Mouse (Mus musculus) neural tube, embryonic 15.5 days (tissue): Measurements from ENCODE around the gene Fsd1l. TPM values are rescaled to one million over a fixed set of nuclear protein-coding genes. Genes with fewer than 3 reads are reported as not detected.

ENCODE experiments used
- ATAC-seq: fragments of 200-750 bp; cut with Nextera tagmentation; 2 replicates; pipeline ENCODE4 v1.8.0; 2017; ENCODE audit warnings: mild to moderate bottlenecking, moderate TSS enrichment, moderate library complexity; ENCODE audit not compliant: low FRiP score
- H3K27ac ChIP-seq: fragments of 300-500 bp; sonication (generic); replicated peaks from 2 replicates; pipeline ENCODE4 v1.5.1; 2015; ENCODE audit warnings: mild to moderate bottlenecking, inconsistent platforms
- H3K27me3 ChIP-seq: fragments of 300-500 bp; sonication (generic); replicated peaks from 2 replicates; pipeline ENCODE4 v1.6.1; 2015; ENCODE audit warnings: inconsistent platforms
- H3K36me3 ChIP-seq: fragments of 300-500 bp; sonication (generic); 2 replicates; pipeline ENCODE4 v1.6.1; 2015; ENCODE audit warnings: inconsistent platforms
- H3K4me1 ChIP-seq: fragments of 300-500 bp; sonication (generic); 2 replicates; pipeline ENCODE4 v1.6.1; 2015; ENCODE audit warnings: inconsistent platforms
- H3K4me2 ChIP-seq: fragments of 300-500 bp; sonication (generic); 2 replicates; pipeline ENCODE4 v1.6.1; 2015; ENCODE audit warnings: inconsistent platforms, mild to moderate bottlenecking, moderate library complexity
- H3K4me3 ChIP-seq: fragments of 300-500 bp; sonication (generic); replicated peaks from 2 replicates; pipeline ENCODE4 v1.5.1; 2015; ENCODE audit warnings: mild to moderate bottlenecking, inconsistent platforms
- H3K9ac ChIP-seq: fragments of 300-500 bp; sonication (generic); replicated peaks from 2 replicates; pipeline ENCODE4 v1.6.1; 2015; ENCODE audit warnings: mild to moderate bottlenecking, inconsistent platforms
- H3K9me3 ChIP-seq: fragments of 300-500 bp; sonication (generic); replicated peaks from 2 replicates; pipeline ENCODE4 v1.6.1; 2016; ENCODE audit warnings: inconsistent platforms
- WGBS: fragments of 180-500 bp; shearing (Covaris S2); methylation state at CpG from one replicate; pipeline ENCODE4 v1.1.7; 2015; ENCODE audit warnings: mixed read lengths; 5-methylcytosine and 5-hydroxymethylcytosine counted together
- polyA plus RNA-seq: library from polyadenylated mRNA; unstranded; fragments of >200 nt; fragmentation: Nextera tagmentation; extraction: Ambion mirVana; gene quantifications from 2 replicates; pipeline ENCODE4 v1.2.1, GENCODE M21; 2015

Gene Fsd1l
- polyA plus RNA-seq, 1 experiment from 2014 or later, result 34.0 TPM

DNA sequence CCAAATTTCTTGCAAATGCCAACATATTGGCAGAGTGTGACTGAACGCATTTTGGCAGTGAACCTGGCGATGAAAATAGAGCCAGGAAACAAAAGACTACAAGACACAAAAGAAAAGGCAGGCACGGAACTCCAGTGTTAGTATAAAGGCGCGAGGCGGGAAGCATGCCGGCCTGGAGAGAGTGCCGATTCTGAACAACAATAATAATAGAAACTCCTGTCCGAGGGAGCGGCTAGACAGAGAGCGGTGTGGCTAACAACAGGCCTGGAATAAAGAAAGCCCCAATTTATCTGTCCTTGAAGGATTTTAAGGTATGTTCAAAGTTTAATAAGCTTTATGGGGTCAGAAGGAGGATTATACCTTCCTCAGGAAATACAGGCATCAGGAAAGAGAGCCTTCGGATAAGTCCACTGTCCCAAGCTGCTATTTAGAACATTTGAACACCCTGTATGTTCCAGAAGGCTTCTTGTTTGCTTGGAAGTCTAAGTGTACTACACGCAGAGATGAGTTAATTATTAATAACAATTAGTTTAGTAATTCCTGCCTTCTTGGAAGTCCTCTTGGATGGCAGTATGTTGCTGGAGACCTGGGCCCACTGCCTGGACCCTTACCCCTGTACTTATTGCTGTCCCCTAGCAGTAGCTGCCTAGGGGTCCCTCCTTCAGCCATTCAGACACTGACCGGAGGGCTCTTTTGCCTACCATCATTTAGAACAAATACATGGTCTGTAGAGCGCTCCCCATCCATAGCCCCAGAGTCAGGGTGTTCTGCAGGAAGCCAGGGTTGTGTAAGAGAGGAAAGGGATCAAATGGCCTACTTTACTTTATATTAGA, 35.0 kb upstream of the Fsd1l start:
- no peaks in the 10 kb centered on the region for H3K27me3 ChIP-seq
- H3K9ac ChIP-seq, result no peak overlapping the region
- WGBS, result 47% methylated on average over 15 of the region's 15 CpGs
- no peak overlapping the region for H3K27ac ChIP-seq
- H3K4me3 ChIP-seq, result no peak overlapping the region
- no peaks in the 10 kb centered on the region for H3K36me3 ChIP-seq
- no peaks in the 10 kb centered on the region for H3K4me1 ChIP-seq
- no peaks in the 10 kb centered on the region for H3K9me3 ChIP-seq
- no peak overlapping the region for H3K4me2 ChIP-seq
- ATAC-seq, result no peak

DNA sequence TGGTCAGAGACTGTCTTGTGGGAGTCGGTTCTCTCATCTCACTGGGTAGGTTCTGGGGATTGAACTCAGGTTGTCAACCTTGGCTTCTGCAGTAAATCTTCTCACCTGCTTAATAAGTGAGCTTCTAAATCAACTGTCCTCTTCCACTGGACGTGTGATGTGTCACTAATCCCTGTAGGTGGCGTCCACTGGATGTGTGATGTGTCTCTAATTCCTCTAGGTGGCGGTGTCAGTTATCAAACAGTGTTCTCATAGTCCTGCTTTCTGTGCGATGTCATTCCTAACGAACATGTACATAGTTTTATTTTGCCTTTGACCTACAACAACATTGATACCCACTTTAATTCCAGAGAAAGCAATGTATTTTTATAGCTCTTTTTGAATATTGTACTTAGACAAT, 30.8 kb upstream of the Fsd1l start:
- no peak for ATAC-seq
- no peak overlapping the region for H3K4me3 ChIP-seq
- 51% methylated on average over 6 of the region's 6 CpGs for WGBS
- H3K9me3 ChIP-seq, result no peaks in the 10 kb centered on the region
- H3K27me3 ChIP-seq, result no peaks in the 10 kb centered on the region
- no peaks in the 10 kb centered on the region for H3K36me3 ChIP-seq
- no peaks in the 10 kb centered on the region for H3K4me1 ChIP-seq
- no peak overlapping the region for H3K4me2 ChIP-seq
- no peak overlapping the region for H3K27ac ChIP-seq
- H3K9ac ChIP-seq, result no peak overlapping the region

DNA sequence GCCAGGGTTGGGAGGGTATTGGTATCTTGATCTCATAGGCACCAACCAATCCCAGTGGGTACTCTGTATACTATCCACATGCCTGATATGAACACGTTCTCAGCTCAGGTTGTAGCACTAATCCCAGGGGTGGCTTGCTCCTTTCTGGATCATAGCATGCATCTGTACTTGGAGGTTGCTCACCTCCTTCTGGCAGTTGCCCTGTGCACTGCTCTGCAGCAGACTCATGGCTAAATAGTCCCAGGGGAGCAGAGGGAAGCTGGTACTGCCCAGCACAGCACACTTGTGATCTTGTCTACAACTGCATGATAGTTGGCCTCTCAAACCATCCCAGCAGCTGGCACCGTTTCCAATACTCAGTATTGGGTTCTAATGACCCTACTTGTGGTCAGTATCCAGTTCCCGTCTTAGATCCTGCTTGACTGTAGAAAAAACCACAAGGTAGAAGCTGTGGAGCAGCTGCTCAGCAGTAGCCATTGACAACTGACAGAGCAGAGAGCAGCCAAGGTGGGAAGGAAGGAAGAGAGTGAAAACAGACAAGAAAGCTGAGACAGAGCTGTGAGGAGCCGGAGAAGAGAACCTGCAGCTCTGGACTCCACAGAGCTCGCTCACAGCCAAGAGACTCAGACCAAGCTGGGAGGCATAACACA, 16.6 kb upstream of the Fsd1l start:
- Histone ChIP-seq H3K36me3 (no peaks in the 10 kb centered on the region), H3K9ac (no peak overlapping the region), H3K4me3 (no peak overlapping the region), H3K4me2 (no peak overlapping the region), H3K27me3 (no peaks in the 10 kb centered on the region), H3K27ac (no peak overlapping the region), H3K9me3 (no peaks in the 10 kb centered on the region), H3K4me1 (no peaks in the 10 kb centered on the region)
- WGBS, result 94% methylated on average over 5 of the region's 5 CpGs
- no peak for ATAC-seq

DNA sequence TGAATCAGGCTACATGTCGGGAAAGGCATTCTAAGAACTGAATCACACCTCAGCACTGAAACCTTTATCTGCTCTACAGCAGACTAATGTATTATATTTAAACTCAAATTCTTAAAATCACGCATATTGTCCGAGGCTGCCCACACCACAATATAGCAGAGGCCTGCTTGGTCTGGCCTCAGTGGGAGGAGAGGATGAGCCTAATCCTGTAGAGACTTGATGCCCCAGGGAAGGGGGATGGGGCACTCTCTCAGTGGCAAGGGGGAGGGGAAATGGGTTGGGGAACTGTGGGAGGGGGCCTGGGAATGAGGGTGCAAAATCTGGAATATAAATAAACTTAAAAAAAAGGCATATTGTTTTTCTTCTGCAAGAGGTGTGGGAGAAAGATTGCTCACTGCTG, 13.3 kb upstream of the Fsd1l start:
- Histone ChIP-seq H3K4me3 (no peak overlapping the region), H3K9ac (no peak overlapping the region), H3K4me2 (no peak overlapping the region), H3K4me1 (no peaks in the 10 kb centered on the region), H3K36me3 (no peaks in the 10 kb centered on the region), H3K27me3 (no peaks in the 10 kb centered on the region), H3K27ac (no peak overlapping the region), H3K9me3 (no peaks in the 10 kb centered on the region)
- 58% methylated on average over 3 of the region's 3 CpGs for WGBS
- ATAC-seq, result no peak

DNA sequence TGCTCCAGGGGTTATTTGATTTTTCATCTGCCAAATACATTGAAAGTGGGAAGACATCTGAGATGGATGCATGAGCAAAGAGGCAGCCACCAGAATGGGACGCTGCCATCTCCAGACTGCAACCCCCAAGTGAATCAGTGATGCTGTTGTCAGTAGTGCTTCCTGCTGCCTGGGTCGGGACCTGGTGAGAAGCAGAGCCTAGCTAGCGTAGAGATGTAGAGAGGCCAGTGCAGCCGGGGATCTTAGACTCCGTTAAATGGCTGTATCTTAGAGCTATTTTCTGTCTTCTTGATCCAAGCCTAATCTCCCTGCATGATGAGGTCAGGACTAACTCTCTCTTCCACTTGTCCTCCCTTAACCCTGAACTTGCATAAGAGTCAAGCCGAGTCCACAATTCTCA, 11.2 kb upstream of the Fsd1l start:
- no peaks in the 10 kb centered on the region for H3K9me3 ChIP-seq
- no peak for ATAC-seq
- H3K4me3 ChIP-seq, result no peak overlapping the region
- no peak overlapping the region for H3K27ac ChIP-seq
- H3K4me2 ChIP-seq, result no peak overlapping the region
- no peaks in the 10 kb centered on the region for H3K36me3 ChIP-seq
- WGBS, result 94% methylated on average over 6 of the region's 6 CpGs
- H3K27me3 ChIP-seq, result no peaks in the 10 kb centered on the region
- no peak overlapping the region for H3K9ac ChIP-seq
- H3K4me1 ChIP-seq, result peaks cover 3% of the 10 kb centered on the region; the same call in 1 of the 2 replicates

DNA sequence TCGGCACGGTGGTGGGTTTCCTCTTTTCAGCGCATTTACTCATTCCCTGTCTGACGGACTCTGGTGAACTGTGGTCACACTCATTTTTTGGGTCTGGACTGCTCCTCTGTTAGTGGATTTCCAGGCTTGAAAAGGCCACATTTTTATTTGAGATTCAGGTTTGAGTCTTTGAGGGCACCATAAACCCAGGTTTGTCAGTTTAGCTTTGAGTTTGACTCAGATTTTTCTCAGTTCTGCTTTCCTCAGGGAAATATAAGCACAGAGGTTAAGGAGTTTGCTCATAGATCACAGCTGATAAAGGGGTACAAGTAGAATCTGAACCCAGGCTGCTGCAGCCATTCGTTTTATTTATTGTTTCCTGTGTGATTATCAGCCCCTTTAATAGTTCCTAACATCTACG, 10.2 kb upstream of the Fsd1l start:
- Histone ChIP-seq H3K9ac (no peak overlapping the region), H3K4me2 (no peak overlapping the region), H3K27ac (no peak overlapping the region), H3K4me3 (no peak overlapping the region), H3K27me3 (no peaks in the 10 kb centered on the region), H3K4me1 (peaks cover 5% of the 10 kb centered on the region; the same call in 1 of the 2 replicates), H3K36me3 (no peaks in the 10 kb centered on the region), H3K9me3 (no peaks in the 10 kb centered on the region)
- 58% methylated on average over 6 of the region's 6 CpGs for WGBS
- ATAC-seq, result no peak

DNA sequence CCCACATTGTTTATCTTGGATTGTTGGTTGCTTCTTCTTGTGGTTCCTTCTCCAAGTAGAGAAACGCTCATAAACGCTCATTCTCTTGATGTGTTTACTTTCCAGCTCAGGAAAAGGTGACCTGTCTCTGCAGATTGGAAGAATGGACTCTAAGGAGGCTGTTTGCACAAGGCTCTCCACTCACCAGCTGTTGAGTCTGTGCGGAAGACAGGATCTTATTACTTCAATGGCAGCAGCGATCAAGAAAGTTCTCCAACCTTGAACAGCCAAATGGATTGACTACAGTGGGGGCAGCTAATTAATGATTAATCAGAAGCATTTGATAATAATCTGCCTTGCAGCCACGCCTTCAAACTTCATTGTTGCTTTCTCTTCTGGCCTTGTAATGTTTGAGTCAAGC, 9.8 kb upstream of the Fsd1l start:
- H3K9me3 ChIP-seq, result no peaks in the 10 kb centered on the region
- H3K4me2 ChIP-seq, result no peak overlapping the region
- peaks cover 5% of the 10 kb centered on the region; the same call in 1 of the 2 replicates for H3K4me1 ChIP-seq
- no peak overlapping the region for H3K27ac ChIP-seq
- H3K4me3 ChIP-seq, result no peak overlapping the region
- 82% methylated on average over 5 of the region's 5 CpGs for WGBS
- ATAC-seq, result no peak
- no peaks in the 10 kb centered on the region for H3K27me3 ChIP-seq
- H3K36me3 ChIP-seq, result no peaks in the 10 kb centered on the region
- H3K9ac ChIP-seq, result no peak overlapping the region

- Histone ChIP-seq H3K36me3 (no peaks in the 10 kb centered on the region), H3K4me1 (peaks cover 5% of the 10 kb centered on the region; the same call in 1 of the 2 replicates), H3K4me2 (no peak overlapping the region), H3K27me3 (no peaks in the 10 kb centered on the region), H3K4me3 (no peak overlapping the region), H3K9ac (no peak overlapping the region), H3K27ac (no peak overlapping the region), H3K9me3 (no peaks in the 10 kb centered on the region)
- WGBS, result 92% methylated on average over 1 of the region's 1 CpGs
- ATAC-seq, result no peak
Observed at GRCm38 (mm10) chr4:53623711-53624110, 7.6 kb upstream of the Fsd1l start.

DNA sequence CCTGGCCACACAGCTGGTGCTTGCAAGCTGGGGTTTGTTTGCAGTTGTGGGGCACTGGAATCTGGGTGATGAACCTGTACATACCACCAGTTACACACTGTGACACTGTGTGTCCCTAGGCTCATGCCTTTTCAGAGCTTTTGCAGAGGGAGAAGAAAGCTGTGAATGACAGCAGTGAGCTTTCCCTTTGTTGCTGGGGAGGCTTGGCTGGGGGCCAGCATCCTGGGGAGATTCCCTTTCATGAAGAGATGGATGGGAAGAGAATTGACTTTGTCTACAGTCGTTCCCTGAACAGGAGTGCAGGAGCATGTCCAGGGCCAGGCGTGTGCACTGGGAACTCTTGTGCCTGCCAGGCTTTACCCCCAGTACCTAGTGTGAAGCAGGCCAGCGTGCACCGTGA, 6.5 kb upstream of the Fsd1l start:
- Histone ChIP-seq H3K4me1 (peaks cover 5% of the 10 kb centered on the region; the same call in 1 of the 2 replicates), H3K9me3 (no peaks in the 10 kb centered on the region), H3K27ac (no peak overlapping the region), H3K4me3 (no peak overlapping the region), H3K4me2 (no peak overlapping the region), H3K36me3 (no peaks in the 10 kb centered on the region), H3K27me3 (0 out of 2 replicates have a peak, but pooled peaks cover 5% of the 10 kb centered on the region), H3K9ac (no peak overlapping the region)
- WGBS, result 26% methylated on average over 4 of the region's 4 CpGs
- peak; percentile 48; the same call in 1 of the 2 replicates for ATAC-seq

DNA sequence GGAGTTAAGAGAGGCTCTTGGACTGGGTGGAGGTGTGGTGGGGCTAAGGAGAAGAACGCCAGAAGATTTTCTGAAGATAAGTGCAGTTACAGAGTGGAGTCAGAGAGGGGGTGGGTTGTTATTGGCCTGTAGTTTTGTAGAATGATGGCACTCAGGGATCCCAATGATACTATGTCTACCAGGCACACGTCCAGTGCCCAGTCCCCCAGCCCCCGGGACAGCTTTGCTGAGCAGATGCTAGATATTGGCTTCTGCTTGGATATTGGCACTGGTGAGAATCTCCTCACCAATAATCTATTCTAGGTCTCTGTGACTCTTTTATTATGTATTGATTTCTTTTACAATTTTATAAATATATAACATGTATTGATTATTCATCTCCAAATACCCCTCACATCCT, 6.0 kb upstream of the Fsd1l start:
- 72% methylated on average over 3 of the region's 3 CpGs for WGBS
- ATAC-seq, result no peak
- H3K27ac ChIP-seq, result no peak overlapping the region

DNA sequence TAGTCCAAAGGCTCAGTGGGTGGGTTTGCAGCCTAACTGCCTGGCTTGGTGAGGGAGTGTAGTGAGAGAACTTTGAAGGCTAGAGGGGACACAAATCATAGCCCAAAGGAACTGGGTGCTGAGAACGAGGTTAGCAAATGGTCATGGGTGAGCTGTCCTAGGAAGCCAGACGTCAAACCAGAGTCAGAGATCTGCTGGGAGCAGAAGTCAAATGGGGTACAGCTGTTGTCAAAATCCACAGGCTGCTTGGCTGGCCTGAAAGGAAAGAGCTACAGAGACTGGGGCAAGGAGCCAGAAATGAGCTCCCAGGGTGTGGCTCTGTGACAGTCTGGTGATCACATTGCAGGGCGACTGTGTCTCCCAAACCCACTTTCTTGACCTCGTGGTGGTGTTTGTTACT, 2.3 kb upstream of the Fsd1l start:
- no peak for ATAC-seq
- Histone ChIP-seq H3K9ac (no peak overlapping the region), H3K4me2 (no peak overlapping the region), H3K4me3 (no peak overlapping the region), H3K9me3 (no peaks in the 10 kb centered on the region), H3K4me1 (peaks cover 29% of the 10 kb centered on the region), H3K36me3 (no peaks in the 10 kb centered on the region), H3K27me3 (0 out of 2 replicates have a peak, but pooled peaks cover 5% of the 10 kb centered on the region), H3K27ac (no peak overlapping the region)
- WGBS, result 62% methylated on average over 4 of the region's 4 CpGs

More for the DNA sequence above, 6.0 kb upstream of the Fsd1l start:
- H3K4me3 ChIP-seq, result no peak overlapping the region
- no peak overlapping the region for H3K9ac ChIP-seq
- H3K27me3 ChIP-seq, result 0 out of 2 replicates have a peak, but pooled peaks cover 5% of the 10 kb centered on the region
- H3K36me3 ChIP-seq, result no peaks in the 10 kb centered on the region
- H3K4me1 ChIP-seq, result peaks cover 7% of the 10 kb centered on the region
- H3K9me3 ChIP-seq, result no peaks in the 10 kb centered on the region
- no peak overlapping the region for H3K4me2 ChIP-seq

GRCm38 (mm10) chr4:53630963-53631315, 332 bp upstream of the Fsd1l start:
- WGBS, result 3% methylated on average over 12 of the region's 12 CpGs
- H3K27me3 ChIP-seq, result 0 out of 2 replicates have a peak, but pooled peaks cover 5% of the 10 kb centered on the region
- peak overlapping the region; percentile 80 for H3K9ac ChIP-seq
- no peaks in the 10 kb centered on the region for H3K36me3 ChIP-seq
- peak overlapping the region; percentile 83 for H3K4me3 ChIP-seq
- H3K27ac ChIP-seq, result peak overlapping the region; percentile 93
- ATAC-seq, result peak; percentile 68
- H3K9me3 ChIP-seq, result no peaks in the 10 kb centered on the region
- H3K4me2 ChIP-seq, result peak overlapping the region; percentile 73
- H3K4me1 ChIP-seq, result peaks cover 40% of the 10 kb centered on the region
